Mouse (Mus musculus) hindbrain, embryonic 11.5 days (tissue): ENCODE results near the gene Cyth3. TPM values are rescaled to one million over a fixed set of nuclear protein-coding genes. Genes with fewer than 3 reads are reported as not detected.

Experiments
- ATAC-seq: fragments of 200-750 bp; cut with Nextera tagmentation; 2 replicates; pipeline ENCODE4 v1.8.0; 2017; ENCODE audit warnings: mild to moderate bottlenecking, moderate TSS enrichment, moderate library complexity; ENCODE audit not compliant: low FRiP score
- DNase-seq: peaks from one replicate; pipeline ENCODE4 v3.0.0-alpha.2; 2015; ENCODE audit warnings: low spot score
- H3K27ac ChIP-seq: fragments of 300-500 bp; sonication (generic); 2 replicates; pipeline ENCODE4 v1.5.1; 2014; ENCODE audit warnings: mild to moderate bottlenecking, low read depth, low read length
- H3K27me3 ChIP-seq: fragments of 300-500 bp; sonication (generic); 2 replicates; pipeline ENCODE4 v1.6.1; 2014; ENCODE audit warnings: mild to moderate bottlenecking, low read length, moderate library complexity, mixed read lengths; ENCODE audit not compliant: control insufficient read depth, insufficient read depth
- H3K36me3 ChIP-seq: fragments of 300-500 bp; sonication (generic); 2 replicates; pipeline ENCODE4 v1.6.1; 2014; ENCODE audit warnings: mild to moderate bottlenecking, low read length, moderate library complexity, mixed read lengths; ENCODE audit not compliant: control insufficient read depth, insufficient read depth
- H3K4me1 ChIP-seq: fragments of 300-500 bp; sonication (generic); replicated peaks from 2 replicates; pipeline ENCODE4 v1.6.1; 2014; ENCODE audit warnings: low read length, mixed read lengths; ENCODE audit not compliant: control insufficient read depth, insufficient read depth
- H3K4me2 ChIP-seq: fragments of 300-500 bp; sonication (generic); replicated peaks from 2 replicates; pipeline ENCODE4 v1.6.1; 2014; ENCODE audit warnings: mild to moderate bottlenecking, low read depth, low read length
- H3K4me3 ChIP-seq: fragments of 300-500 bp; sonication (generic); 2 replicates; pipeline ENCODE4 v1.5.1; 2014; ENCODE audit warnings: low read depth, low read length
- H3K9ac ChIP-seq: fragments of 300-500 bp; sonication (generic); 2 replicates; pipeline ENCODE4 v1.6.1; 2014; ENCODE audit warnings: low read depth, low read length
- H3K9me3 ChIP-seq: fragments of 300-500 bp; sonication (generic); 2 replicates; pipeline ENCODE4 v1.6.1; 2016; ENCODE audit warnings: low read length; ENCODE audit not compliant: control insufficient read depth
- WGBS: fragments of 180-500 bp; shearing (Covaris S2); extraction: QIAGEN DNeasy Blood & Tissue Kit; methylation state at CpG from one replicate; pipeline ENCODE4 v1.1.7; 2014; 5-methylcytosine and 5-hydroxymethylcytosine counted together
- polyA plus RNA-seq: library from polyadenylated mRNA; unstranded; fragments of >200 nt; fragmentation: Nextera tagmentation; extraction: Ambion mirVana; gene quantifications from 2 replicates; pipeline ENCODE4 v1.2.1, GENCODE M21; 2014

Cyth3 gene
- polyA plus RNA-seq, 1 experiment from 2014 or later: 30.3 TPM

DNA sequence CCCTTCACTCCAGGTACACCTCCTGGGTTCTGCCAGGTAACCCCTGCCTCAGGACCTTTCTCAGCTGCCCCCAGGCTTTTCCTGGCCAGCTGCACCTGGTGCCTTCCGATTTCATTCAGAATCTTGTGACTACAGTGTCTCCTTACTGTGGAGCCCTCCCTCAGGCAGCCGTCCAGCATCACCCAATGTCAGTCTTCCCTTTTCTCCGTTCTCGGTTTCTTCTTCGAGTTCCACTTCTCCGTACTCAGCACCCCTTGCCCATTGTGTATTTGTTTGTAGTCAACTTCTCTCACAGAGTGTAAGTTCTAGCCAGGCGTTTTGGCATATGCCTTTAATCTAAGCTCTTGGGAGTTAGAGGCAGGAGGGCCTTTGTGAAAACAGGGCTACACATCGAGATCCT lies 7.4 kb downstream of the Cyth3 start:
- no peak overlapping the region for H3K4me3 ChIP-seq
- no peaks in the 10 kb centered on the region for H3K36me3 ChIP-seq
- ATAC-seq (no peak), DNase-seq (no peak)
- H3K4me2 ChIP-seq: no peak overlapping the region
- no peaks in the 10 kb centered on the region for H3K27me3 ChIP-seq
- H3K9ac ChIP-seq: no peak overlapping the region
- no peaks in the 10 kb centered on the region for H3K4me1 ChIP-seq
- 94% methylated on average over 8 of the region's 8 CpGs for WGBS
- H3K9me3 ChIP-seq: no peaks in the 10 kb centered on the region
- H3K27ac ChIP-seq: no peak overlapping the region

DNA sequence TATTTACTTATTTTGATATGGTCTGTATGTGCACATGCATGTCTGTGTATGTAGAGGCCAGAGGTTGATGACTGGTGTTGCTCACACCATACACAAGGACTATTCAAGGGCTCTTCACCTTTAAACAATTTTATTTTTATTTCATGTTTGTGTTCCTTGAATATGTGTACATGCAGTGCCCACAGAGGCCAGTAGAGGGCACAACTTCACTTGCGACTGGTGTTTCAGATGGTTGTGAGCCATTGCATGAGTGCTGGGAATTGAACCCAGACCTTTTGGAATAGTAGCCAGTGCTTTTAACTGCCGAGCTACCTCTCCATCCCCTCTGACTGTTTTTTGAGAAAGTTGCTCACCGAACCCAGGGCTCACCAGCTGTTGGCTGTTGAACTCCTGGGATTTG lies 8.0 kb downstream of the Cyth3 start:
- no peaks in the 10 kb centered on the region for H3K27me3 ChIP-seq
- no peaks in the 10 kb centered on the region for H3K4me1 ChIP-seq
- WGBS: 97% methylated on average over 3 of the region's 3 CpGs
- no peak overlapping the region for H3K4me3 ChIP-seq
- H3K9ac ChIP-seq: no peak overlapping the region
- DNase-seq (no peak), ATAC-seq (no peak)
- H3K9me3 ChIP-seq: no peaks in the 10 kb centered on the region
- no peaks in the 10 kb centered on the region for H3K36me3 ChIP-seq
- no peak overlapping the region for H3K27ac ChIP-seq
- no peak overlapping the region for H3K4me2 ChIP-seq

DNA sequence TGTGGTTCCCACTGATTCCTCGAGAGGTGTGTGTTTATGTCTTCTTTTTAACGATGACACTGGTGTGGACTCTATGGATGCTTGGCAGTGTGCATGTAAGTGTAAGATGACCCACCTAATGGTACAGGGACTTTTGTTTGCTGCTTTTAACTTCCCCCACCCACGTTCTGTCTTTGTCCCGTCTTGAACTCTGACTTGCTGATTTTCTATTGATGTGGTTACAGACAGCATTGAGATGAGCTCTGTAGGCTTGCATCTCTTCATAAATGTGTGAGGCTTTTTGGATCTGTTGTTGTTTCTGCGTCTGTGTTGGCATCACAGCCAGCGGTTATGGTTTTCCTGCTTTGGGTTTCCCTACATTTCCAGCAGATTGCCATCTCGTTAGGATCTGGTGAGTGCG lies 8.5 kb downstream of the Cyth3 start:
- no peak overlapping the region for H3K4me2 ChIP-seq
- H3K4me3 ChIP-seq: no peak overlapping the region
- no peaks in the 10 kb centered on the region for H3K36me3 ChIP-seq
- H3K9ac ChIP-seq: no peak overlapping the region
- ATAC-seq (no peak), DNase-seq (no peak)
- 89% methylated on average over 8 of the region's 8 CpGs for WGBS
- H3K4me1 ChIP-seq: no peaks in the 10 kb centered on the region
- H3K27ac ChIP-seq: no peak overlapping the region
- H3K27me3 ChIP-seq: no peaks in the 10 kb centered on the region
- no peaks in the 10 kb centered on the region for H3K9me3 ChIP-seq

DNA sequence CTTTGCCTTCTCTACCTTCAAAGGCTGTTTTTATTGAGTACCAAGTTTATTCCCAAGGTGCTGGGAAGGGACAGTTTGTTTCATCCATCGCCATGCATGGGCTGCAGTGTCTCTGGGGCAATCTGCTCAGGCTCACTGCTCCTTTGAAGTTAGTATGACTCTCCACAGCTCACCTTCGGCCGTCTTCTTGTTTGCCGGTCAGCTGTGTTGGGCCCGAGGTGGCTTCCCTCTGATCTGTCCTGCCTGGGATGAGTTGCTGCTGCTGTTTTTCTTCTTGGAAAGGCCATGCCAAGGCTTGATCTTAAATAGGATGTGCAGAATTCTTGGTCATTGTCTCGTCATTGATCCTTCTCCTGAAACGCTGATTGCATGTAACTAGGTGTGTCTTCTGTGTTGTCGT lies 9.3 kb downstream of the Cyth3 start:
- no peaks in the 10 kb centered on the region for H3K36me3 ChIP-seq
- H3K27me3 ChIP-seq: no peaks in the 10 kb centered on the region
- H3K4me3 ChIP-seq: no peak overlapping the region
- 82% methylated on average over 8 of the region's 8 CpGs for WGBS
- H3K4me1 ChIP-seq: no peaks in the 10 kb centered on the region
- no peaks in the 10 kb centered on the region for H3K9me3 ChIP-seq
- no peak for DNase-seq
- no peak overlapping the region for H3K9ac ChIP-seq
- H3K4me2 ChIP-seq: no peak overlapping the region
- no peak overlapping the region for H3K27ac ChIP-seq
- ATAC-seq: no peak

DNA sequence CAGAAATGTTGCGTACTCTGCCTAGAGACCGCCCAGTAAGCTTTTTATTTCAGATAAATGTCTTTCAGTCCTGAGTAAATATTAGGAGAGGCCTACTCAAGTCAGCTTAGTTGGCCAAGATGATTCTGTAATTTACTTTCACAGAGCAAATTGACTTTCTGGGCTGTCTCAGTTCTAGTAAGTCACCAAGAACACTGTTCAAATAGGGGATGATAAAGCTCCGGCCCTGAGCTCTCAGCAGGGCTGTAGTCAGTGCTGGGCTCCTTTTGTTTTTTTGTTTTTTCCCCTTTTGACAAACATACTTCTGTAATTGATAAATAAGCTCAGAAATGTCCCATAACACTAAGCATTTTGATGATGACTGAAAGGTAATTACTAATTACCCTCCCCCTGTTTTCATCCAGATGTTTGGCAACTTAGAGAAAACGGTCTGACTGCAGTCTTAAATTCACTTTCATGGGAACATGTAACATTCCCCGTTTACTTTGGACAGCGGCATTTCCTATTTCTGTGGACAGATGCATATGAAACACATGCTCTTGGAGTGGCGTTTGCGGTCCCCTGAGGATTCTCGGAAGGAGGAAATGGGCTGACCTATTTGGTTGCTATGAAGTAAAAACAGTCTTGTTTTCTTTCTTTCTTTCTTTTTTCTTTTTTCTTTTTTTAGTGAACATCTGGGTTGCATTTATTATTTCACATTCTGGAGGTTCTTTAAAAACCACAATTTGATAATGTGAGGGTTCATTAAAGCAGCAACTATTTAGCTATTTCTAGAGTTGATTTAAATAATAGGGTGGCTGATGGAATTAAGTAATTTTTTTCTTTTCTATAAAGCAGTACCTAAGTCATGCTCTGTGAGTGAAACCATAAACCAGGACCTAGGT lies 10.7 kb downstream of the Cyth3 start:
- Histone ChIP-seq H3K4me2 (no peak overlapping the region), H3K9me3 (no peaks in the 10 kb centered on the region), H3K4me3 (no peak overlapping the region), H3K4me1 (no peaks in the 10 kb centered on the region), H3K27me3 (no peaks in the 10 kb centered on the region), H3K9ac (no peak overlapping the region), H3K27ac (no peak overlapping the region; the same call in 1 of the 2 replicates), H3K36me3 (no peaks in the 10 kb centered on the region)
- 69% methylated on average over 9 of the region's 9 CpGs for WGBS
- DNase-seq (no peak), ATAC-seq (no peak)

DNA sequence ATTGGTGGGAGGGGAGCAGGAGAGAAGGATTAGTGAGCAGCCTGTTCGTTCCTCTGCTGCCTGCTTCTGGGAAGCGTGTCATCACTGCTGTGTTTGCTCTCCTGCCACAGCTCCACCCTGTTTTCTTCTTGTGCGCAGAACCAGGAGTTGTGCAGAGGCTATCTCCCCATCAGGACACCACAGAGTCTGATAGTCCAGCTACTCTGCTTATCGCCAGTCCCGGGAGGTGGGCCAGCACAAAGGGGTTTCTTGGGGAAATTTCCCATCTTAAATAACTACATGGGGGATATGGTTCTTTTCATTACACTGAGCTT lies 11.3 kb downstream of the Cyth3 start:
- no peaks in the 10 kb centered on the region for H3K27me3 ChIP-seq
- H3K4me1 ChIP-seq: no peaks in the 10 kb centered on the region
- H3K36me3 ChIP-seq: no peaks in the 10 kb centered on the region
- no peak overlapping the region for H3K4me2 ChIP-seq
- H3K27ac ChIP-seq: no peak overlapping the region; the same call in 1 of the 2 replicates
- DNase-seq (no peak), ATAC-seq (no peak)
- no peaks in the 10 kb centered on the region for H3K9me3 ChIP-seq
- no peak overlapping the region for H3K4me3 ChIP-seq
- H3K9ac ChIP-seq: no peak overlapping the region
- 74% methylated on average over 5 of the region's 5 CpGs for WGBS

DNA sequence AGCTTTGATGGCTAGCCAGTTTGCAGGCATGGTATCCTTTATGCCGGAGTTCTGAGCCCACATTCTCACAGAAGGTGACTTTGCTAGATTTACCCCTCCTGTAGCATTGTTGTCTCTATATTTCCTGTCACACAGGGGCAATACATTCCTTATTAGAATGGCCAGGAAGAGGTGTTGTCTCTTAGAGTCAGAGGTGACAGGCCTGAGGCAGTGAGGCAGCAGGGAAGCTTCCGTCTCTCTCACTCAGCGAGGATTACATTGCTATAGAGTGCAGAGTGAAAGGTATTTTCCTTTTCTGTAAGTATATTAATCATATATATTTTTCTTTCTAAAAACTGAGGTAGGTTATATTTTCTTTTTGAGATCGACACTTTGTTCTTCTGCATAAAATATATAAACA lies 11.6 kb downstream of the Cyth3 start:
- Histone ChIP-seq H3K4me2 (no peak overlapping the region), H3K4me3 (no peak overlapping the region), H3K27ac (no peak overlapping the region; the same call in 1 of the 2 replicates), H3K27me3 (no peaks in the 10 kb centered on the region), H3K4me1 (no peaks in the 10 kb centered on the region), H3K36me3 (no peaks in the 10 kb centered on the region), H3K9ac (no peak overlapping the region), H3K9me3 (no peaks in the 10 kb centered on the region)
- DNase-seq (no peak), ATAC-seq (no peak)
- WGBS: 70% methylated on average over 4 of the region's 4 CpGs

DNA sequence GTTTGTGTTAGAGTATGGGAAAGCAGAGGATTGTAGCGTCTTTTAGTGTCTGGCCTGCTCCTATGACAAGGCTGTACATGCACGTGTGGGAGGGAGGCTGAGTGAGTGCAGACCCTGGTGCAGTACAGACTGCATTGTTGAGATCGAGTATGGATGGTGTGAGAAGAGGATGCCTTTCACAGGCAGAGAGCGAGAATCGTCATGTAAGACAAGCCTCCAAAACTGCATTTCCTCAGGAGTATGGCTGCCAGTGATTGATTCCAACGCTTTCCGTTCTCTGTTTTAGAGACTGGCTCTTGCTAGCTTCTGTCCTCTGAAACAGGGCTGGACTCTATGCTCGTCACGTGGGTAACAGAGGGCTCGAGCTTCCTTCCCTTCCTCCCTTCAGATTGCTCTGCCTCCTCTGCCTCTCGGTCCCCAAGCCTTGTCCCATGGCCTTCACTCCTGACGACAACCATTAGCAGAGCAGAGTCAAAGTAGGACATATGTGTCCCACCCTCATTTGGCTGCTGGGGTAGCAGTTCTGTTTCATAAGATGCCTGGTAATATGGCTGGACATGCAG lies 12.4 kb downstream of the Cyth3 start:
- H3K4me2 ChIP-seq: no peak overlapping the region
- H3K4me3 ChIP-seq: no peak overlapping the region
- ATAC-seq: no peak
- H3K4me1 ChIP-seq: no peaks in the 10 kb centered on the region
- no peaks in the 10 kb centered on the region for H3K9me3 ChIP-seq
- H3K27ac ChIP-seq: no peak overlapping the region
- DNase-seq: no peak
- H3K9ac ChIP-seq: no peak overlapping the region
- WGBS: 65% methylated on average over 12 of the region's 12 CpGs
- no peaks in the 10 kb centered on the region for H3K36me3 ChIP-seq
- no peaks in the 10 kb centered on the region for H3K27me3 ChIP-seq

DNA sequence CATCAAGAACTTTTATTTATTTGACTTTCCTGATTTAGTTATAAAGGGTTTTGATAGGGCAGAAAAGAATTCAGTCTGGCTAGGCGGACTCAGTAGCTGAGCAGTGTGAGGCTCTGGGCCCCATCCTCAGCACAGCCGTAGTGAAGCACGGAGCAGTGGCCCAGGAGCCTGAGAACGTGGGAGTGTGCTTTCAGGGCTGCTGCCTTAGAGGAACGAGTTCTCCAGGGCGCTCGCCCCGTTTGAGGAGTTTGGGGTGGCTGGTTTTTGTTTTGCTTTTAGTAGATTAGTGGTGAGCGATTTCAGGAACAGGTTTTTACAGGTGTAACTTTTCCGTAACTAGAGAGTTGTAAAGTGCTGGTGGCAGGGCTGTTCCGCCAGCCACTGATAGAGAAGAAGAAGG lies 13.1 kb downstream of the Cyth3 start:
- 77% methylated on average over 11 of the region's 11 CpGs for WGBS
- Histone ChIP-seq H3K4me2 (no peak overlapping the region), H3K9me3 (no peaks in the 10 kb centered on the region), H3K36me3 (no peaks in the 10 kb centered on the region), H3K4me1 (no peaks in the 10 kb centered on the region), H3K4me3 (no peak overlapping the region), H3K27me3 (no peaks in the 10 kb centered on the region), H3K27ac (no peak overlapping the region), H3K9ac (no peak overlapping the region)
- DNase-seq (no peak), ATAC-seq (no peak)
